Mouse (Mus musculus): Measurements from ENCODE around the gene Mical3.

DNA sequence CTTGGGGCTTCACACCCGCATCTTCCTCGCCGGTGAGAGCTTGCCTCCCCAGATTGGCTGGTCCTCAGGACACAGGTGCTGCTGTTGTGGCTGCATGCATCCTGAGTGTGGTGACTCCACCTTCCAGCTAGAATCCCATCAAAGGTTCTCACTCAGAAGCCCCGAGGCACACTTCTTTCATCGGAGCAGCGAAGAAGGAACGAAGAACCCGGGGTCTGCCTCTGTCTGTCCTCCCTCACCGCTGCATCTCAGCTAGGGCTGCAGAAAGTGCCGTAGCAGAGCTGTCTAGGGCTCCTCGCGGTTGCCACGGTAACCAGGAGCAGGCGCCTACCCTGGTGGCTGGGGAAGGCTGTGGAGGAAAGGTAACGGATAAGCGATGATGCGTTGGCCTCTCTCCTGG, at the start of gene Mical3:
- no peak for TF ChIP-seq MAX (IDR thresholded peaks at IDR 0.05)
- no peak for TF ChIP-seq CTCF (IDR thresholded peaks at IDR 0.05; ENCODE audit: control insufficient read depth, insufficient read depth, insufficient read length)
- no peak for TF ChIP-seq MYOD1 (IDR thresholded peaks at IDR 0.05; ENCODE audit: control insufficient read depth, insufficient read length, low read depth)
- no peak for TF ChIP-seq USF1 (IDR thresholded peaks at IDR 0.05; ENCODE audit: low read depth)
- no peak for TF ChIP-seq FOSL1 (IDR thresholded peaks at IDR 0.05; ENCODE audit: insufficient read depth, low read length, poor library complexity, severe bottlenecking)
- no peak for TF ChIP-seq MYOG (IDR thresholded peaks at IDR 0.05; ENCODE audit: control insufficient read depth, extremely low read depth, insufficient read length)

All from C2C12 (cell line).